Mouse (Mus musculus): ENCODE results near the gene Pam.

GRCm38 (mm10) chr1:98025924-98026640, 69.4 kb downstream of the Pam start:
- TF ChIP-seq POLR2A (IDR thresholded peaks at IDR 0.05; ENCODE audit: borderline replicate concordance, low read depth, low read length): no peak
- TF ChIP-seq CTCF (IDR thresholded peaks at IDR 0.05; ENCODE audit: low read depth, low read length): no peak
